Mouse (Mus musculus): ENCODE measurements around the gene Cebpg. TPM values are rescaled to one million over a fixed set of nuclear protein-coding genes. Genes with fewer than 3 reads are reported as not detected.

Cebpg gene
- polyA plus RNA-seq, 1 experiment, result 14.1 TPM

DNA sequence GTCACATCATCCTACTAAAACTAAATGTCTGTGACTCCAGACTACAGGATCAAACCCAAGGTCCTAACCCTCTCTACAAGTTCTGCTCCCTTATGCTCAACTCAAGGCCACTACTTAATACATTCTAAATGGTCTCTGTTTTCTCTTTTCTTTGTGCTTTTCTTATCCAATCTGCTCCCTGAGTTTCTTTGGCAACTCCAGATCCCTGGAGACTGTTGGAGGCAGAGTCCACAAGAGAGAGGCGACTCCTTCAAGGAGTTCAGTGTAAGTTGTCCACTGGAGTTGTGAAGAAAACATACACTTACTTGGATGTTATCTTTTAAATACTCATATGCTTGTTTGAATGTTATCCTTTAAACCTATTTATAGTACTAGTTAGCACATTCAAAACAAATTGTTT lies 2.1 kb downstream of the Cebpg start:
- no peak for DNase-seq (ENCODE audit: low read depth)

DNA sequence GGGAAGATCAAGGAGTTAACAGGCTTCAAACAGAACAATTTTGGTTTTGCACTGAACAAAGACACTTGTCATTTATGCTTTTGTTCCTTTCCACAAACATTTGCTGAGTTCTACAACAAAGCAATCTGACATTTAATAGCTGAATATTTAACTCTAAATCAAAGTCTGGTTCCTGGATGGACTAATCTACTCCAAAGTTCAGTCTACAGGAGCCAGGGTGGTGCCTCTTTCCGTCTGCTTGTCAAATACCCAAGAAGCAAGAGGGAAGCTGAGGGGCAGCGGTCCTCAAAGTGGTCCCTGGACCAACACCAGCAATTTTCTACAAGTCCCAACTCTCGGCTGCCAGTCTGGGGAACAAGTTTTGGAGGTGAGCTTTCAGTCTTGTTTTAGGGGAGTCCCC lies 3.2 kb downstream of the Cebpg start:
- no peak for DNase-seq (ENCODE audit: low read depth)

DNA sequence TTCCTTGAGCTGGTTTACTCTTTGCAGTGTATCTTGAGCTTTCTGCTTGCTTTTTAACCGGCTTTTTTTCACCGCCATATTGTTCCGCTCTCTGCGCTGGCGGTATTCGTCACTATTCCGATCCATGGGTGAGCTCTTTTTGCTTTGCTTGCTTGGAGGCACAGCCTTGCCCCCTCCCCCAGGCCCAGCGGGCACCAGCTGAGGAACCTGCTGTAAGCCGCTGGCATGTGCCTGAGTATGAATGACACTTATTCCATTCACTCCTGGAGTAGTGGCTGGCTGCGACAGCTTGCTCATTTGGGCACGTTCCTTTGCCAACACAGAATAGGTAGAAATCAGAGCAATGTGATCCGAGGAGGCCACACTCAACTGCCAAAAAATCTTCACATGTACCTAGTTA lies 5.8 kb downstream of the Cebpg start:
- DNase-seq (ENCODE audit: low read depth), result no peak

DNA sequence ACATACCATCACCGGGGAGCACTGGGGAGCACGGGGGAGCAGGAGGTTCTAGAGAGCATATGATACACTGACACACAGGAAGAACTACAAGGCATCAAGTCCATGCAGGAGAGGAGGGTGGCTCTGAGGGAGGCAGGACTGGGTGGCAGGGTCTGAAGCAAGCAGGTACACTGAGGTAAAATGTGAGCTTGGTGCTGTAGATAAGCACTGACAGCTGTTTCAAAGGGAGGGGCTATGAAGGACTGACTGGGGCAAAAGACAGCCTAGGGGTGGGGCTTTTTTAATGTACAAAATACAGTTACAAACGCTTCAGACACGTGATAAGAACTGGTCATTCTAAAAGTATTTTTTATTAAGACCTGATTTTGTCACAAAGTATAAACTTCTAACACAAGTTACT lies 10.3 kb downstream of the Cebpg start:
- no peak for DNase-seq (ENCODE audit: low read depth)

DNA sequence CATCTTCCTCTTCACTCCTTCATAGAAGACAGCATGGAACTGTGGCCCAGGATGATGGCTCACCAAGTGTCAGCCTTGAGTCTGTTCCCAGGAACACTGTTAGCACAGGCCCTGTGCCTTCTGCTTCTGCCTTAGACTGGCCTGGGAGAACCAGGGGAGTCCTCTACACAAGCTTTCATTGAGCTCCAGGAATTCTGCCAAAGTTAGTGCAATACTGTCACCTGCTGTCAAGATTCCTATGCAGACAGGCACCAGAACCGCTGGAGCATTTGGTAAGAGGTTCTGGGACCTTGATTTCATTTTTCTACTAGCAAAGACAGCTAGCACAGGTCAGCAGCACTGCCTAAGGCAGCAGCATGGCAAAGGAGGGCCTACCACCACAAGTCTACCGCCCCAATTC lies 11.7 kb downstream of the Cebpg start:
- DNase-seq (ENCODE audit: low read depth), result no peak

DNA sequence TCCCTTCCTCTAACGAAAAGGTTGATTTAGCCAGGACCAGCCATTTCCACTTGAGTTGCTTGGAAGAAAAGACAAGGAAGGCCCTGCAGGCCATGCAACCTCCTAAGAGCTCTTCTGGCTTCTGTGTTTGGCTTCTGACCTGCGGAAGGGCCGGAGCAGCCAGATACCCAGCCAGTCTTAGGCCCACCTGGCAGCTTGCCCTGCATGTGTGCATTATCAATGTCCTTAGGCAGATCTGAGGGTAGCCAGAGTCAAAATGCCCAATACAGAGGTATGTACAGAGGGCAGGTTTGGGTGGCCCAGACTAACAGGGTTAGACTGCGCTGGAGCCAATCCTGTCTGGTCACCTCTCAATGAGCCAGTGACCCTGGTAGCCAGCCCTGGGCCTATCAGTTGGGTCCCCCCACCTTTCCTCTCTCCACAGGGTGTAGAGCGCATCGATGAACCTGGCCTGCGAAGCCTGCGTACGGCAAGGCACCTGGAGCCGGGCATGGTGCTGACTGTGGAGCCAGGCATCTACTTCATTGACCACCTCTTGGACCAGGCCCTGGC lies 13.0 kb downstream of the Cebpg start:
- DNase-seq (ENCODE audit: low read depth), result no peak

DNA sequence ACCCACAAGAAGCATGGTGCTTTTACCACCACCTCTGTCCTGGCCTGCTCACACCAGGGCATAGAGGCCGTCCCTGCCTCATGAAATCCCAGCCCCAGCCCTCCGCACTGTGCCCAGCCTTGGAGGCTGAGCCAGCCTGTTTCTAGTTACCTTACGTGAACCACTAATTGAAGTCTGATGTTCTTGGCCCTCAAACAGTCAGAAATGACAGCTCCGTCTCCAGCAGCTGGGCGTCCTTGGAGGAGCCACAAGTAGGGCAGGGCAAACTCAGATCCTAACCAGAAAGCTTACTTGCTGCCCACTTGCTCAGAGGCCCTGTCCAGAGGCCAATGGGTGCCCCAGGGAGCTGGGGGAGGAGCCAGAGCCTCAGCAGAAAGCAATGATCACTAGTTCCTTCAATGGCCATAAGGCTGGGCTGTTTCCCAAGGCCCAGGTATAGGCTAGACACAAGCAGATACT lies 13.6 kb downstream of the Cebpg start:
- no peak for DNase-seq (ENCODE audit: low read depth)

DNA sequence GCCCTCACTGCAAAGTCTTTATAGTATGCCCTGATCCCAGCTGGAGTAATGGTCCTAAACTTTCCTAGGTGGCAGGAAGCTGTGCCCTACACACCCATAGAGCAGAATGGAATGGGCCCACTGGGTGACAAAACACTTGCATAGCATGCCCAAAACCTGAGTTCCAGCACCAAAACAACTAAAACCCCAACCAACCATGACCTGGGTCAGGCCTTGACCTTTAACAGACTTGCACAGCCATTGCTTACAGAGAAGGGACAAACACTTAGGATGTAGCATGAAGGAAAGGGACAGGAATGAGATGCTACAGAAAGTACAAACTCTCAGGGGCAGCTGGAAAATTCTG lies 14.2 kb downstream of the Cebpg start:
- DNase-seq (ENCODE audit: low read depth), result no peak

DNA sequence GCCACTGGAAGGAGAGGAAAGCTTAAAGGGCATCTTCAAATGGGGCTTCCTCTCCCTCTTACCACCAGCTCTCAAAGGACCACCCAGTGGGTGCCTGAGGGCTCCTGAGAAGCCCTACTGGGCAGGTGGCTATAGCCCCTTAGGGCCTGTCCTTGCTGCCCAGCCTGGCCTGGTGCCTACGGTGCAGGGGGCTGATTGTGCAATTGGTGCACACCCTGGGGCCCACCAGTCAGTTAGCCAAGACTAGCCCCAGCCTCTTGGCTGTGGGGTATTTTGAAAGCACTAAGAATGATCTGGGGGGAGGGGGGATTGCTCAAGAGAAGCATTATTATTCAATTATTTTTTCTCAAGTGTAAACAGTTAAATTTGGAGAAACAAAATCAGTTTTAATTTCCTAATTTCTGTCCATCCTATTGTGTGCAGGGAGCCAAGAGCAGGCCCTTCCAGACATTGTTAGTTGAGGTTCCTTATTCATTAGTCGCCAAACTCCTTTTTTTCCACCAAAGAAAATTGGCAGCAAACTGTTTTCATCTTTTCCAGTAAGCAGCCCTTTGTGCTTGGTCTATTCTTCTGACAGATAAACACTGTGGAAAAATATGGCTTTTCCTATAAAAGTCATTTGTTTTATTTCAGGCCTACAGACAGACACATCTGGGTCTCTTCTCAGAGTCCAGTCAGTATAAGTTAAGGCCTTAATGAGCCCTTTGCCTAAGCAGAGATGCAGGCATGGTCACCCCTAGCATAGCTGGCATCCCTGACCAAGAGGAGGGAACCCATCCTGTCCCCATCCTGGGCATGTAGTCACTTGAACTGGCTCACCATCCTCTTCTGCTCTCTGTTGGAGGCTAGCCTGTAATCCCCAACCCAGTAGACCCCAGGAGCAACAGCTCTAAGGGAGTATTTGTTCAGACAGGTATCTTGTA lies 14.8 kb downstream of the Cebpg start:
- DNase-seq (ENCODE audit: low read depth), result no peak

DNA sequence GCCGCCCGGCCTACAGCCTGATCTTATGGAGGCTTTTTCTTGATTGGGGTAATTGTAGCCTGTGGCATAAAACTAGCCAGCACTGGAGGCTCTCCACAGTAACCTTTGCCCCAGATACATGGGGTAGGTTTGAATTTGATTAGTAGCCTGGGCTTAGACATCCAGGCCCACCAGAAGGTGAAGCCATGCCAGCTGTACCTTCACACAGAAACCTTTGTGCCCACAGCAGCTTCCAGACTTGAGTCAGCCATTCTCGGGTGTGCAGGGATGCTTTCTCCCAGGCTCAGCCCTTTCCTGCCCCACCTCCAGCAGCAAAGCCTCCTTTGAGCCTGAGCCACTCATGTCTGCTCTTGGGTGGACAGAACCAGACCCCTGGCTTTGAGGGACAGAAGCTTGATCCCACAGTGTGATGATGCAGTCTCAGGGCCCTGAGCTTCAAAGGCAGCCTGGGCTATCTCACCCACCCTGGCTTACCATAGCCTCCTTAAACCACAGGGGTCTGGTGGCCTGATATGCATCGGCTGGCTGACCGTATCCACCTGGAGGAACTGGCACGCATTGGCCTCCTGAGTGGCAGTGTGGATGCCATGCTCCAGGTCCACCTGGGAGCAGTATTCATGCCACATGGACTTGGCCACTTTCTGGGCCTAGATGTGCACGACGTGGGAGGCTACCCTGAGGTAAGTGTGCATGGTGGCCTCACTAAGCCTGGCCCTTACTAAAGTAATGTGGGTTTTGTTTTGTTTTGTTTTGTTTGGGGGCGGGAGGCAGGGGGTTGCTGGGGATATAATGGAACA lies 16.0 kb downstream of the Cebpg start:
- no peak for DNase-seq (ENCODE audit: low read depth)

DNA sequence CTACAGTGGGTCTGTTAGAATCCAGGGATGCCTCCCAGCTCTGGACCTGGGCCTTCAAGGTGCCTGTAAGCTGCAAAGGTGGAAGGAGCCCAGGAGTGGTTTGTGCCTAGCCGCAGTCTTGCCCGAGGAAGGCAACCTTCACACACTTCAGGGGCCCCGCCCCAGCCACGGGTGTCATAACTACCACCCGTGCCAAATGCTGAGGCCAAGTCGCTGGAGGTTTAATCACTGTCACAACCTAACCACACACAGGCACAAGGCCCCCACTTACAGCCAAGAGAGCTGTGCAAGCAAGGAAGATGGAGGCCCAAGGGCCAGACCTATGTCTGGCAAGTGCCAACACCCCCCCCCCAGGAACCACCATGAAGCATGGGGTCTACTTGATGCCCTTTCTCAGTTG lies 19.0 kb downstream of the Cebpg start:
- no peak for DNase-seq (ENCODE audit: low read depth)

DNA sequence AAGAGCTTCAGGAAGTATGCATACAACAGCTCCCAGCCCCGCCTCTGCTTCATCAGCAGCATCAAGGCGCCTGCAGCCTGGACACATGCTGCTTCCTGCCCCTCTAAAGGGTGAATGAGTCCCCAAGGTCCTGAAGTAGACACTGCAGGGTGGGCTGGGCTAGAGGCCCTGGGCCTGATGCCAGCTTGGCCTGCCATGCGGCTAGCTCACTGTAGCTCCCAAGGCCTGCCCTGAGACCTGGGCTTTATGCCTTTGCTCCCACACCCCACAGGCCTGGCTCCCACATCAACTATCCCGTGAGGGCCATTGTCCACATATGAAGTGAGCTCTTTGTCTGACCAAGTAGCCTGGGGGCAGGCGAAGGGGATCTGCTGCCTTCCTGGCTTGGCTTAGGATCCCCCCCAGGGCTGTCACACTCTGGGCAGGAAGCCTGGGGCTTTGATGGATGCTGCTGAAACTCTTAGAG lies 20.1 kb downstream of the Cebpg start:
- DNase-seq (ENCODE audit: low read depth), result no peak

DNA sequence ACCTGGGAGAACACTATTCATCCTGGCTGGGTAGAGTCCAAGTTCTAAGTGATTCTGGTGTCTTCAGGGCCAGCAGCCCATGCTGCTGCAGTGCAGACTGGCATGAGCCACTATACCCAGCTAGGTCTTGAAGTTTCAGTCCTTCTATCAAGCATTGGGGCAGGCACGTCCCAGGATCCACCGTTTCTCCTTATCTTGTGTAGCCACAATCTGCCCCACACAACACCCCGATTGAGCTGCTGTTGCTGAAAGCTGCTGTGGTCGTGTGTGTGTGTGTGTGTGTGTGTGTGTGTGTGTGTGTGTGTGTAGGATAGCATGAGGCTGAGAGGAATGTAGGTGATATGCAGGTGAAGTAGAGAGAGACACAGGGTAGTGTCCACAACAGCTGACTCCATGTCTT lies 20.8 kb downstream of the Cebpg start:
- no peak for DNase-seq (ENCODE audit: low read depth)

DNA sequence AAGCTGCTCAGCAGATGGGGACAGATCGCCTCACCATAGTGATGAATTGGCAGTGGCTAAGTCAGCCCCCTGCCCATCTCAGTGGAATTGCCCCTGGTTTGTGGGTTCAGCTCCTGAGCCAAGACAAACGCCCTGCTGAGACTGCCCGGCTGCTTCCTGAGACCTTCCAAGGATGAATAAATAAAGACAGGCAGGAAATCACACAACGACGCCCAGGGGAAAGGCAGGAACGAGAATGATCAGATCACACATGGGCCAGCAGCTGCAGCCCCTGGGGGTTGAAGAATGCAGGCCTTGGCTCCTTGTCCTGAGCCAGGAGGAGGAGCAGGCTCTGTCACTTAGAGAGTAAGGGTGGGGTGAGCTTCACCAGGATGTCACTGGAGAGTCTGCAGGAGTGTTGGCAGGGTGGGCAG lies 21.2 kb downstream of the Cebpg start:
- no peak for DNase-seq (ENCODE audit: low read depth)

DNA sequence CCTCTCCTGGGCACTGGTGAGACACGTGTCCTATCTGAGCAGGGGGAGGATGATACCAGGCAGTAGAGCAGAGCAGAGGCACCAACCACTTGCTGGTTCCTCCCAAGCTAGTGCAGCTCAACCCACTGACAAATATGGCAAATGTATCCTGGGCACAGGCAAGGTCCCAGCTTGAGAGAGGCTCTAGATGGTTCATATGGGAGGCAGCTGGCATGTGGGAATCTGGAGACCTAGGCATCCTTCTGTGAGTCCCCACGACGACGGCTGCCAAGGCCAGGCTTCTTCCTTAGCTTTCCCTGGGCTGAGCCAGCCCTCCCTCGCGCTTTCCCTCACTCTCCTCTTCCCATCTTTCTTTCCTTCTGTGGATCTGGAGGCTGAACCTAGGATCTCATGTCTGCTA lies 25.8 kb downstream of the Cebpg start:
- DNase-seq (ENCODE audit: low read depth), result no peak

DNA sequence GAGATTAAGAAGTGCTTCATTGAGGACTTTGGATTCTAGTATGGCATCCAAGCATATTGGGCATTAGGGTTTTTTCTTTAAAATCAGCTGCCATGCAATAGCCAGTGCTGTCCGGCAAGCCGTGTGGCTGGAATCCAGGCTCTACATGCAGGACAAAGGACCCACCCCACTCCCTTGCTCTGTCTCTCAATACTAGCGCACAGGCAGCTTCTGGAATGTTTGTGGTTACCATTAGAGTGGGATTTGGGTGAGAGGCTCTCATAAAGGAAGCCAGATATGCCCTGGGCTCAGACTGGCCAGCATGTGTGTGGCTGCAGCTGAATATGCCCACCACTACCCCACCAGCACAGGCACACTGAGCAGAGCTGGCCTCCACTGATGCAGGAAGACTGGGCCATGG lies 26.7 kb downstream of the Cebpg start:
- DNase-seq (ENCODE audit: low read depth), result no peak

DNA sequence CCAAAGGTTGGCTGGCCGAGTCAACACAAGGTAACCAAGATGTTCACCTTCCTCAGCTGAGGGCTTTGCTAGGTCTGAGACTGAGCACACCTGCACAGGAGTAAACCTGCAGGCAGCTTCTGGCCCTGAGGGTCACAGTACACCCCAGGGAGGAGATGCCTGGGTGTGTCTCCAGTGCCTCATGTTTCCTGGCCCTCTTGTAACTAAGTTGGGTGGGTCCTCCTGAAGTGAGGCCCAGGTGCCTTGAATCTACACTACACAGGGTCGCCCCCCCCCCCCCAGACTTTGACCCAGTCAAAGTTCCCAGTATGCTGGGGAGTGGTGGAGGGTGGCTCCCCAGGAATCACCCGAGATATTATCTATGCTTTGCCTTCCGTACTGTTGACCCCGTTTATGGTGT lies 27.1 kb downstream of the Cebpg start:
- DNase-seq (ENCODE audit: low read depth), result no peak

DNA sequence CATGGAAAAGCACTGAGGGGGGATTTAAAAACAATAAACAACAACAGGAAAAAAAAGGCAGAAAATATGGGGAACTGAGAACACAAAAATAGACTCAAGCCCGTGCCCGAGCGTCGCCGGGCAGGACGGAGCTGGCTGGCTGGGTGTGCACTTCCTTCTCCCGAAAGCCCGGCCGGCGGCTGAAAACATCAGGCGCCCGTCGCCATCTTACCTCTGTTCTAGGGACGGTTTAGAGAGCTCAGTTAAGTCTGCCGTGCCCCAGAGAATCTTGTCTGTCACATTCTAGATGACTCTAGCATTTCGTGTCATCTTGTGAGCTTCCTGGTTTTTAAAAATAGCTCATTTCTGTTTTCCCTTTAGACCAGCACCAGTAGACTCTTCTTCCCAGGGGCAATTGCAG lies 27.8 kb downstream of the Cebpg start:
- DNase-seq (ENCODE audit: low read depth), result no peak

DNA sequence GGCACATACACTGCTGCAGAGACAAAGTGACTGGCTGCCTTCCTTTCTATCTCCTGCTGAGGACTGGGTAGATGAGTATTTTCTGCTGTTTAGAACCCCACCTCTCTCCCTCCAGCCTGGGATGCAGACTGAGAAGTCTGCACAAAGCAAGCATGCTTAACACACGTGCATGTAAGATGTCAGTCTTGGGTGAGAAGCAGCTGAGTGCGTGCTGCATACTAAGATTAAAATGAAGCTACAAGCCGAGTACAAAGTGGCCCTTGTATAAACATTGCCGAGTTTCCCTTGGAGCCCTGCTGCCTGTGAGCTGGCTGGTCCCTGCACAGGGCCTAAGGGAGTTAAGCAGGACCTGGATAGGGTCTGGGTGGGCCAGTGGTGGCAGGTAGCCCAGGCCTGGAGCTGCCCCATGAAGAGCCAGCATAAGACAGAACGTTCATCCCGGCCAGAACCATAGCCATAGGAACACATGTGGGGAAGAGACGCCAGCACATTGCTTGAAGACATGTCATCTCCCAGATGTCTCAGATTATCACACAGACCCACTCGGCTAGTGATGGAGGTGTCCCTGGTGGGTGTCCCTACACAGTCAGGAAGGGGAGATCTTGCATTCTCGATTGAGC lies 28.5 kb downstream of the Cebpg start:
- DNase-seq (ENCODE audit: low read depth), result no peak

DNA sequence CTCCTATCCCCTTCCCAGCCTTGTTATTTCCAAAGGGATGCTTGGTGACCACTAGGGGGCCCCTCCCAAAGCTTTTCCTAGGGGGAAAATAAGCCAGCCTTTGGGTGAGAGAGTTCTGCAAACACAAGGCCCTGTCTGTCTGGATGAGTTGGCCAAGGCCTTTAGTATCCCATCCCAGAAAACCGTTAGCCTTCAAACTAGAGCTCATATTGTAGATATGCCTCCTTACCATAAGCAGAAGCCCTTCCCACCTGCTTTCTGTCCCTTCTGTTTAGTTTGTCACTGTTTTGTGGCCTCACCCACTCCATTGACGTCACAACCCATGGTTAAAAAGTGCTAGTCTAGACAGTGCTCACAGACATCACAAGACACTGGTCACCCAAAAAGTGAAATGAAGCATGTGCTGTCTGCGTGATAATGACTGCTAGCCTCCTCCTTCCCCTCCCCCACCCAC lies 29.5 kb downstream of the Cebpg start:
- no peak for DNase-seq (ENCODE audit: low read depth)

DNA sequence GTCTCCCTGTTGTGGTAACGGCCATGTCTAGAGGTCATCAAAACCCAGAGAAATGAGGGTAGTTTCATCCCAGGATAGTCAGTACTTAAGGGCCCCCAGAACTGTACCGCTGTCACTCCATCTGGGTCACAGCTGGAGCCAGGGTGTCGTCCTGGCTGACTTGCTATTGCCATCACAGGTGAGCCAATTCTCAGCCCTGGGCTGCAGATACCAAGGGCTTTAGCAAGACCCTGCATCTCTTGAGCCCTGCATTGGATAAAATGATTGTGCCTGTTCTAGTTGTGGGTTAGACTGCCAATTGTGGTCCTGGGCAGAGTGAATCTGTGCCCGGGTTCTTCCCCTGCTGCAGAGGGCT lies 30.1 kb downstream of the Cebpg start:
- no peak for DNase-seq (ENCODE audit: low read depth)
